Mouse (Mus musculus): ENCODE results near the gene Bzw2. TPM values are rescaled to one million over a fixed set of nuclear protein-coding genes. Genes with fewer than 3 reads are reported as not detected.

The Bzw2 gene
- polyA plus RNA-seq, 1 experiment from 2014 or later, result 75.3 TPM

- Histone ChIP-seq H3K27ac (ENCODE audit: low read depth, low read length) (no peak overlapping the region), H3K4me3 (ENCODE audit: low read depth, low read length) (no peak overlapping the region), H3K36me3 (ENCODE audit: control insufficient read depth, insufficient read depth) (no peaks in the 10 kb centered on the region), H3K27me3 (replicated peaks; ENCODE audit: control insufficient read depth, insufficient read depth, low read length) (no peaks in the 10 kb centered on the region), H3K9me3 (ENCODE audit: control insufficient read depth) (no peaks in the 10 kb centered on the region), H3K4me1 (replicated peaks; ENCODE audit: control insufficient read depth, insufficient read depth, low read length) (no peaks in the 10 kb centered on the region), H3K9ac (ENCODE audit: low read depth, low read length) (no peak overlapping the region), H3K4me2 (replicated peaks; ENCODE audit: low read depth) (no peak overlapping the region)
- 38% methylated on average over 5 of the region's 5 CpGs for WGBS
- TF ChIP-seq CTCF (IDR thresholded peaks at IDR 0.05; ENCODE audit: low read depth), result no peak
- ATAC-seq, result no peak
Observed at GRCm38 (mm10) chr12:36072860-36073259, 85.0 kb downstream of the Bzw2 start.

- WGBS, result 85% methylated on average over 4 of the region's 4 CpGs
- TF ChIP-seq CTCF (IDR thresholded peaks at IDR 0.05; ENCODE audit: low read depth), result no peak
- Histone ChIP-seq H3K27ac (ENCODE audit: low read depth, low read length) (no peak overlapping the region), H3K4me1 (replicated peaks; ENCODE audit: control insufficient read depth, insufficient read depth, low read length) (no peaks in the 10 kb centered on the region), H3K9ac (ENCODE audit: low read depth, low read length) (no peak overlapping the region), H3K4me2 (replicated peaks; ENCODE audit: low read depth) (no peak overlapping the region), H3K4me3 (ENCODE audit: low read depth, low read length) (no peak overlapping the region), H3K27me3 (replicated peaks; ENCODE audit: control insufficient read depth, insufficient read depth, low read length) (no peaks in the 10 kb centered on the region), H3K36me3 (ENCODE audit: control insufficient read depth, insufficient read depth) (no peaks in the 10 kb centered on the region), H3K9me3 (ENCODE audit: control insufficient read depth) (0 out of 2 replicates have a peak, but pooled peaks cover under 1% of the 10 kb centered on the region)
- ATAC-seq, result no peak
Observed at GRCm38 (mm10) chr12:36070231-36070630, 87.6 kb downstream of the Bzw2 start.

- no peaks in the 10 kb centered on the region for H3K27me3 ChIP-seq (replicated peaks; ENCODE audit: control insufficient read depth, insufficient read depth, low read length)
- 0 out of 2 replicates have a peak, but pooled peaks cover 8% of the 10 kb centered on the region for H3K9me3 ChIP-seq (ENCODE audit: control insufficient read depth)
- no peak for TF ChIP-seq CTCF (IDR thresholded peaks at IDR 0.05; ENCODE audit: low read depth)
- H3K4me2 ChIP-seq (replicated peaks; ENCODE audit: low read depth), result no peak overlapping the region
- H3K9ac ChIP-seq (ENCODE audit: low read depth, low read length), result no peak overlapping the region
- no peaks in the 10 kb centered on the region for H3K4me1 ChIP-seq (replicated peaks; ENCODE audit: control insufficient read depth, insufficient read depth, low read length)
- no peak overlapping the region for H3K27ac ChIP-seq (ENCODE audit: low read depth, low read length)
- WGBS, result 90% methylated on average over 2 of the region's 2 CpGs
- H3K36me3 ChIP-seq (ENCODE audit: control insufficient read depth, insufficient read depth), result no peaks in the 10 kb centered on the region
- H3K4me3 ChIP-seq (ENCODE audit: low read depth, low read length), result no peak overlapping the region
- no peak for ATAC-seq
Observed at GRCm38 (mm10) chr12:36067538-36067937, 90.3 kb downstream of the Bzw2 start.

GRCm38 (mm10) chr12:36065911-36066310, 92.0 kb downstream of the Bzw2 start:
- ATAC-seq, result no peak
- no peaks in the 10 kb centered on the region for H3K36me3 ChIP-seq (ENCODE audit: control insufficient read depth, insufficient read depth)
- no peak overlapping the region for H3K4me2 ChIP-seq (replicated peaks; ENCODE audit: low read depth)
- H3K27me3 ChIP-seq (replicated peaks; ENCODE audit: control insufficient read depth, insufficient read depth, low read length), result no peaks in the 10 kb centered on the region
- no peak overlapping the region for H3K27ac ChIP-seq (ENCODE audit: low read depth, low read length)
- no peak overlapping the region for H3K4me3 ChIP-seq (ENCODE audit: low read depth, low read length)
- no peaks in the 10 kb centered on the region for H3K4me1 ChIP-seq (replicated peaks; ENCODE audit: control insufficient read depth, insufficient read depth, low read length)
- WGBS, result 62% methylated on average over 1 of the region's 1 CpGs
- H3K9ac ChIP-seq (ENCODE audit: low read depth, low read length), result no peak overlapping the region
- TF ChIP-seq CTCF (IDR thresholded peaks at IDR 0.05; ENCODE audit: low read depth), result no peak
- 0 out of 2 replicates have a peak, but pooled peaks cover 8% of the 10 kb centered on the region for H3K9me3 ChIP-seq (ENCODE audit: control insufficient read depth)

GRCm38 (mm10) chr12:36057699-36058098, 100.2 kb downstream of the Bzw2 start:
- peak; percentile 86 for ATAC-seq
- H3K9me3 ChIP-seq (ENCODE audit: control insufficient read depth), result no peaks in the 10 kb centered on the region

GRCm38 (mm10) chr12:36050276-36050675, 107.6 kb downstream of the Bzw2 start:
- Histone ChIP-seq H3K9ac (ENCODE audit: low read depth, low read length) (no peak overlapping the region), H3K27me3 (replicated peaks; ENCODE audit: control insufficient read depth, insufficient read depth, low read length) (no peaks in the 10 kb centered on the region), H3K4me3 (ENCODE audit: low read depth, low read length) (no peak overlapping the region), H3K36me3 (ENCODE audit: control insufficient read depth, insufficient read depth) (no peaks in the 10 kb centered on the region), H3K4me1 (replicated peaks; ENCODE audit: control insufficient read depth, insufficient read depth, low read length) (no peaks in the 10 kb centered on the region), H3K9me3 (ENCODE audit: control insufficient read depth) (no peaks in the 10 kb centered on the region), H3K4me2 (replicated peaks; ENCODE audit: low read depth) (no peak overlapping the region), H3K27ac (ENCODE audit: low read depth, low read length) (no peak overlapping the region; the same call in 1 of the 2 replicates)
- TF ChIP-seq CTCF (IDR thresholded peaks at IDR 0.05; ENCODE audit: low read depth), result no peak
- ATAC-seq, result peak; percentile 93
- 51% methylated on average over 1 of the region's 1 CpGs for WGBS

More at GRCm38 (mm10) chr12:36057699-36058098, 100.2 kb downstream of the Bzw2 start:
- Histone ChIP-seq H3K4me1 (replicated peaks; ENCODE audit: control insufficient read depth, insufficient read depth, low read length) (no peaks in the 10 kb centered on the region), H3K27me3 (replicated peaks; ENCODE audit: control insufficient read depth, insufficient read depth, low read length) (no peaks in the 10 kb centered on the region), H3K4me2 (replicated peaks; ENCODE audit: low read depth) (0 out of 2 replicates have a peak overlapping the region, but pooled peaks have one; percentile 6), H3K27ac (ENCODE audit: low read depth, low read length) (no peak overlapping the region), H3K9ac (ENCODE audit: low read depth, low read length) (no peak overlapping the region), H3K4me3 (ENCODE audit: low read depth, low read length) (no peak overlapping the region), H3K36me3 (ENCODE audit: control insufficient read depth, insufficient read depth) (no peaks in the 10 kb centered on the region)
- 16% methylated on average over 2 of the region's 2 CpGs for WGBS
- no peak for TF ChIP-seq CTCF (IDR thresholded peaks at IDR 0.05; ENCODE audit: low read depth)

GRCm38 (mm10) chr12:36047593-36047992, 110.3 kb downstream of the Bzw2 start:
- no peak for ATAC-seq
- Histone ChIP-seq H3K9me3 (ENCODE audit: control insufficient read depth) (no peaks in the 10 kb centered on the region), H3K9ac (ENCODE audit: low read depth, low read length) (no peak overlapping the region), H3K4me1 (replicated peaks; ENCODE audit: control insufficient read depth, insufficient read depth, low read length) (no peaks in the 10 kb centered on the region), H3K27ac (ENCODE audit: low read depth, low read length) (no peak overlapping the region), H3K4me2 (replicated peaks; ENCODE audit: low read depth) (no peak overlapping the region), H3K4me3 (ENCODE audit: low read depth, low read length) (no peak overlapping the region), H3K36me3 (ENCODE audit: control insufficient read depth, insufficient read depth) (no peaks in the 10 kb centered on the region), H3K27me3 (replicated peaks; ENCODE audit: control insufficient read depth, insufficient read depth, low read length) (no peaks in the 10 kb centered on the region)
- WGBS, result 88% methylated on average over 2 of the region's 2 CpGs
- no peak for TF ChIP-seq CTCF (IDR thresholded peaks at IDR 0.05; ENCODE audit: low read depth)
